Mouse (Mus musculus) cerebellum, adult 18-20 months (tissue): Measurements from ENCODE around the gene Nek10.
"Not testable (repeated sequence)": the region's sequence is repeated elsewhere in the genome, so short reads cannot be mapped to it uniquely, and the experiment has no call there.

Experiments used
- DNase-seq, 2 experiments: peaks; one replicate each; pipeline ENCODE4 v3.0.0; 2021

The Nek10 gene

GRCm38 (mm10) chr14:14991642-14992041 lies 188.4 kb downstream of the Nek10 start:
- DNase-seq = no peak

GRCm38 (mm10) chr14:15011408-15011807 lies 208.2 kb downstream of the Nek10 start:
- DNase-seq = no peak

GRCm38 (mm10) chr14:15014799-15015198 lies 211.6 kb downstream of the Nek10 start:
- no peak for DNase-seq

DNA sequence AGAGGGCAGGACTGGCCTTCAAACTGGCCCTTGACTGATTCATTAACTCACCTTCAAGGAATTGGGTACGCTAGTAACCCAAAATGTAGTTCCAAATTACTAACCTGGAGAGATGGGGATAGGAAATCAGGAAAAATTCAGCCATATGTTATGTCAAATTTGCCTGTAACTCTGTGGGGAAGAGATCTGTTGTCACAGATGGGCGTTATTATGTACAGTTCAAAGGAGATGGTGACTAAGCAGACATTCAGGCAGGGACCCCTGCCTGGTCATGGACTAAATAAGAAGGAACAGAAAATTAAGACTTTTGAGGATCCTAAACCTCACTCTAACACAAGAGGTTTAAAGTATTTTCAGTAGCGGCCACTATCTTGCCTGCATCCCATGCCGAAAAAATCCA lies 227.4 kb downstream of the Nek10 start:
- DNase-seq = peak; percentile 12 to 15

DNA sequence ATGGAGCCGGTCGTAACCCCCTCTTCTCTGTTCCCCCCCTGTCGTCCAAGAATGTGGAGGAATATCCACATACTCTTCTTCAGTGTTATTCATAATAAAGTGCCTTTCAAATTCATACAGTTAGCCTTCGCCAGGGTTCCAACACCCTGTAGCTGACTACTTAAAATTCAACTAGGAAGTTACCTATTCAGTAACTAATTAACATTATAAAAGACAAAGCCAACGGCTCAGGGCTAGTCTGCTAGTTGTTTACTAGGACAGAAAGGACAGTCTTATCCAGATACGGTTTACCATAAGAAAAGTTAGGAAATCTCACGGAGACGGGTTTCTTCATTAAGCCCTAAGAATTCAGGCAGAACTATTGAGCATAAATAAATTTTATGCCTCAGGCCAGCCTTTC lies 231.4 kb downstream of the Nek10 start:
- DNase-seq = not testable (repeated sequence)

DNA sequence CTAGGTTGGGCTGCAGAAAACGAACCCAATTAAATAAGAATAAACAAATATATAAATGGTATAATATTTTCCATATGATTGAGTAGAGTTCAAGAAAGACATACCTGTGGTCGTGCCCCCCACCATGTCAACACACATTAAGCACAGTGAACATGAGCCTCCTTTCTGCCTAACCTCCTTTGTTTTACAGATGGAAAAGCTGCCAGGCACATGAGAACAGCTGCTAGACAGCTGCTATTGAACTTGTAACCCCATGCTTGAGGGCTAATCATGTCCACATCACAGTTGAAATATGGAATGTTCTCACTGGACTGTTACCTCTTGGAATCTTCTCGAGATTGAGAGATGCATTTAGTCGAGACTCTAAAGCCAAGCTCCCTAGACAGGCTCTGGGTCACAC lies 245.0 kb downstream of the Nek10 start:
- no peak for DNase-seq

DNA sequence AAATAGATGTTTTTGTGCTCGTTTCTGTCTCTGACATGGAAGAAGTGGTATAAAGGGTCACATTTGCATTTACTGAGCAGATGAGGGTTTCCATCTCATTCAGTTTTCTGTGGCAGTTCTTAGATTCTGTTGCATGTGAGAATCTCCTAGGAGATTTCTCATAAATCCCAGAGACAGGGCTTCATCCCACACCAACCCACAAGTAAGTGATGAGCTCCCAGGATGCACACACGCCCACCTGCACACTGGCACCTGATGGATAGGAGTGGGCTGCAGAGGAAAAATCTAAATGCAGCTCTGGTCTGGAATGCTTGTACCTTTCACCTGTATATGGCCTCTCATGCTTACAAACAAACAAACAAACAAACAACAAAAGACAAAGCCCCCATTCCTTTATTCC lies 258.3 kb downstream of the Nek10 start:
- DNase-seq = no peak
